ENCODE assay signal across 7 mouse cellular contexts in the genomic region with DNA sequence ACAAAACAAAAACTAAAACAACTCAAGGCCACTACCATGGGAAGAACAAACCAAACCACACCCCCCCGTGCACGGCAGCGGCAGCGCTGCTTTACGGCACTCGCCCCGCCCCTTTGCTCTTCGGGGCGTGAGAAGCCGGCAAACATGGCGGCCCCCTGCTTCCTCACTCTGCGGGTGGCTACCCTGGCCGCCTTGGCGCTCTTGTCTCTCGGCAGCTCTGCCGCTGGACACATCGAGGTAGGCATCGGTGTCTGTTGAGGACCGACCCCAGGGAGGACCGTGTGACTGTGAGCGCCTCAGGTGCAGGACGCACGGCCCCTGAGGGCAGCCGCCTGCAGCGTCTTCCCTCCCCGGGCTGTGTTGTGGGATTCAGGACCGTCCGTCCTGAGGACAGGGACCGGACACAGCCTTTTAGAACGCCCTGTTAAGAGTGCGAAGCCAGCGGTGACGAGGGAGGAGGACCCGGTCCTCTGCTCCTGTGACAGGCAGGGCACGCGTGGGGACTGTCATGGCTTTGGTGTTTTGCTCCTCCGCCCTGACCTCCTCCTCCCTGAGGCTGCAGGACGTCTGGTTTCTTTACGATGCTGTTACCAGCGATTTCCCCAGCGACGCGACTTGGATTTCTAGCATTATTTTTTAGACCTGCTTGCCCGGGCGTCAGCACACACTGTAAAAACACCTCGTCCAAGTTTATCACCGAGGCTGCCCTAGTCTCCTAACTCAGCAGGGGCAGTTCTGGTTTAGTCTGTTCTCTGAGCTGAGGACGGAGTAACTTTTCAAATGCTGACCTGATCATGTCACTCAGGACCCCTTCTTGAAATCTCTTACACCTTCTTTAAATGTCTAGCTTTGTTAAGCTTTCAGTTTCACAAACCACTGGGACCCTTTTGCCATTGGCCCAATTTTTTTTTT. TPM values are rescaled to one million over a fixed set of nuclear protein-coding genes. Genes with fewer than 3 reads are reported as not detected.
A peak's percentile ranks its signal among the peaks of the same experiment; 100 is the strongest.
DNase-seq lines count a peak whose midpoint lies in the region; ATAC-seq lines count a peak whose summit lies in the region.

TSS of gene Pigk (plus strand) at position 110 of the 912 bp plus-strand sequence.

- H3K36me3 ChIP-seq in embryonic facial prominence, embryonic 10.5 days (replicated peaks) = no peaks in the 10 kb centered on the region; the same call in 1 of the 2 replicates
- no peaks in the 10 kb centered on the region for H3K36me3 ChIP-seq in limb, embryonic 11.5 days (ENCODE audit: control insufficient read depth, insufficient read depth, low read length)
- peaks cover 2% of the 10 kb centered on the region; the same call in 1 of the 2 replicates for H3K36me3 ChIP-seq in midbrain, embryonic 14.5 days (ENCODE audit: control insufficient read depth, insufficient read depth, low read length)

- peak within 1 kb of the TSS; percentile 89 for H3K27ac ChIP-seq in embryonic facial prominence, embryonic 10.5 days (replicated peaks)
- H3K27ac ChIP-seq in limb, embryonic 11.5 days (replicated peaks; ENCODE audit: low read depth, low read length) = no peak within 1 kb of the TSS
- peak within 1 kb of the TSS; percentile 62 for H3K27ac ChIP-seq in midbrain, embryonic 14.5 days (replicated peaks; ENCODE audit: low read depth, low read length)

- H3K9me3 ChIP-seq in embryonic facial prominence, embryonic 10.5 days = no peaks in the 10 kb centered on the region
- no peaks in the 10 kb centered on the region for H3K9me3 ChIP-seq in limb, embryonic 11.5 days (ENCODE audit: control insufficient read depth, low read length)
- H3K9me3 ChIP-seq in midbrain, embryonic 14.5 days (ENCODE audit: control insufficient read depth, low read length) = no peaks in the 10 kb centered on the region

- H3K4me2 ChIP-seq in limb, embryonic 11.5 days (ENCODE audit: low read depth, severe bottlenecking) = peak within 1 kb of the TSS; percentile 56
- peak within 1 kb of the TSS; percentile 81 for H3K4me2 ChIP-seq in midbrain, embryonic 14.5 days (ENCODE audit: low read length)

- no peaks in the 10 kb centered on the region for H3K27me3 ChIP-seq in embryonic facial prominence, embryonic 10.5 days (replicated peaks; ENCODE audit: low read depth, poor library complexity, severe bottlenecking)
- no peaks in the 10 kb centered on the region for H3K27me3 ChIP-seq in limb, embryonic 11.5 days (ENCODE audit: control insufficient read depth, insufficient read depth, low read length)
- H3K27me3 ChIP-seq in midbrain, embryonic 14.5 days (ENCODE audit: control insufficient read depth, insufficient read depth, low read length) = no peaks in the 10 kb centered on the region

- DNase-seq in adrenal gland, postnatal 10 days = peak; percentile 97
- peak; percentile 94 for DNase-seq in embryonic facial prominence, embryonic 10.5 days (ENCODE audit: low spot score)
- DNase-seq in kidney, adult 18-20 months = peak; percentile 92
- DNase-seq in limb, embryonic 11.5 days (ENCODE audit: low spot score) = peak; percentile 95
- DNase-seq in midbrain, embryonic 14.5 days = peak; percentile 96
- peak; percentile 85 to 94 for DNase-seq in spleen, adult 18-20 months

- H3K4me3 ChIP-seq in embryonic facial prominence, embryonic 10.5 days = peak within 1 kb of the TSS; percentile 68
- peak within 1 kb of the TSS; percentile 79 for H3K4me3 ChIP-seq in limb, embryonic 11.5 days (ENCODE audit: low read depth, low read length)
- peak within 1 kb of the TSS; percentile 85 for H3K4me3 ChIP-seq in midbrain, embryonic 14.5 days (replicated peaks; ENCODE audit: low read depth, low read length)

- under 1% methylated on average over 48 of the region's 48 CpGs for WGBS in embryonic facial prominence, embryonic 10.5 days
- WGBS in limb, embryonic 11.5 days = under 1% methylated on average over 48 of the region's 48 CpGs
- under 1% methylated on average over 48 of the region's 48 CpGs for WGBS in midbrain, embryonic 14.5 days

- H3K9ac ChIP-seq in limb, embryonic 11.5 days (ENCODE audit: low read length) = peak within 1 kb of the TSS; percentile 63
- peak within 1 kb of the TSS; percentile 79 for H3K9ac ChIP-seq in midbrain, embryonic 14.5 days (replicated peaks; ENCODE audit: low read length)

- ATAC-seq in granulocyte monocyte progenitor cell, adult 5-6 weeks (replicated peaks; ENCODE audit: poor library complexity, severe bottlenecking) = peak; percentile 99
- peak; percentile 83 for ATAC-seq in limb, embryonic 11.5 days (ENCODE audit: insufficient number of reproducible peaks, low FRiP score, low TSS enrichment, low read depth)
- ATAC-seq in midbrain, embryonic 14.5 days (ENCODE audit: low FRiP score, low TSS enrichment) = peak; percentile 90

- H3K4me1 ChIP-seq in embryonic facial prominence, embryonic 10.5 days = peaks cover 16% of the 10 kb centered on the region
- 0 out of 2 replicates have a peak, but pooled peaks cover 2% of the 10 kb centered on the region for H3K4me1 ChIP-seq in limb, embryonic 11.5 days (ENCODE audit: control insufficient read depth, insufficient read depth, low read length)
- H3K4me1 ChIP-seq in midbrain, embryonic 14.5 days (ENCODE audit: control insufficient read depth, insufficient read depth, low read length) = 0 out of 2 replicates have a peak, but pooled peaks cover 5% of the 10 kb centered on the region

RNA-seq across cellular contexts. Expression of gene Pigk, which starts in this region (rescaled TPM):
- total RNA-seq in adrenal gland, postnatal 10 days (2021) = 10 to 100 TPM; 44.6 to 48.7 TPM
- 32.4 and 34.1 TPM in 2 replicates for polyA plus RNA-seq in embryonic facial prominence, embryonic 10.5 days (2016; fragmentation: Nextera tagmentation; extraction: Ambion mirVana)
- total RNA-seq in granulocyte monocyte progenitor cell, adult 5-6 weeks (2014; fragmentation: Nextera tagmentation) = 22.2 and 36.8 TPM in 2 replicates
- total RNA-seq in granulocyte monocyte progenitor cell, adult 5-6 weeks (2017) = 56.7 and 67.0 TPM in 2 replicates
- polyA plus RNA-seq in limb, embryonic 11.5 days (2014; fragmentation: Nextera tagmentation; extraction: Ambion mirVana) = 32.8 and 45.3 TPM in 2 replicates
- polyA plus RNA-seq in midbrain, embryonic 14.5 days (2014; fragmentation: Nextera tagmentation; extraction: Ambion mirVana) = 50.6 and 70.9 TPM in 2 replicates
